Mouse (Mus musculus) embryonic facial prominence, embryonic 11.5 days (tissue): Measurements from ENCODE around the gene Tspan32. TPM values are rescaled to one million over a fixed set of nuclear protein-coding genes. Genes with fewer than 3 reads are reported as not detected.

Source experiments
- ATAC-seq: fragments of 200-750 bp; cut with Nextera tagmentation; replicated peaks from 2 replicates; pipeline ENCODE4 v1.8.0; 2017; ENCODE audit warnings: low read depth; ENCODE audit not compliant: insufficient number of reproducible peaks, low FRiP score, low TSS enrichment
- DNase-seq: peaks from one replicate; pipeline ENCODE4 v3.0.0-alpha.2; 2015; ENCODE audit warnings: low spot score
- H3K27ac ChIP-seq: fragments of 300-500 bp; sonication (generic); replicated peaks from 2 replicates; pipeline ENCODE4 v1.5.1; 2014; ENCODE audit warnings: mild to moderate bottlenecking, low read depth, low read length, control low read depth
- H3K27me3 ChIP-seq: fragments of 300-500 bp; sonication (generic); 2 replicates; pipeline ENCODE4 v1.6.1; 2014; ENCODE audit warnings: mild to moderate bottlenecking, low read length, moderate library complexity, mixed read lengths; ENCODE audit not compliant: control insufficient read depth, insufficient read depth
- H3K36me3 ChIP-seq: fragments of 300-500 bp; sonication (generic); replicated peaks from 2 replicates; pipeline ENCODE4 v1.6.1; 2014; ENCODE audit warnings: low read depth, mild to moderate bottlenecking, low read length, moderate library complexity, mixed read lengths; ENCODE audit not compliant: control insufficient read depth, insufficient read depth
- H3K4me1 ChIP-seq: fragments of 300-500 bp; sonication (generic); 2 replicates; pipeline ENCODE4 v1.6.1; 2014; ENCODE audit warnings: low read length, mixed read lengths; ENCODE audit not compliant: control insufficient read depth, insufficient read depth
- H3K4me2 ChIP-seq: fragments of 300-500 bp; sonication (generic); 2 replicates; pipeline ENCODE4 v1.6.1; 2014; ENCODE audit warnings: low read depth, mild to moderate bottlenecking, control low read depth, low read length, moderate library complexity
- H3K4me3 ChIP-seq: fragments of 300-500 bp; sonication (generic); 2 replicates; pipeline ENCODE4 v1.5.1; 2014; ENCODE audit warnings: low read depth, low read length, control low read depth
- H3K9ac ChIP-seq: fragments of 300-500 bp; sonication (generic); replicated peaks from 2 replicates; pipeline ENCODE4 v1.6.1; 2014; ENCODE audit warnings: mild to moderate bottlenecking, control low read depth, low read length
- H3K9me3 ChIP-seq: fragments of 300-500 bp; sonication (generic); replicated peaks from 2 replicates; pipeline ENCODE4 v1.6.1; 2016; ENCODE audit warnings: mild to moderate bottlenecking, low read length, inconsistent platforms, mixed read lengths; ENCODE audit not compliant: control insufficient read depth
- WGBS: fragments of 180-500 bp; shearing (Covaris S2); extraction: QIAGEN DNeasy Blood & Tissue Kit; methylation state at CpG from one replicate; pipeline ENCODE4 v1.1.7; 2014; 5-methylcytosine and 5-hydroxymethylcytosine counted together
- polyA plus RNA-seq: library from polyadenylated mRNA; unstranded; fragments of >200 nt; fragmentation: Nextera tagmentation; extraction: Ambion mirVana; gene quantifications from 2 replicates; pipeline ENCODE4 v1.2.1, GENCODE M21; 2014

The Tspan32 gene
- polyA plus RNA-seq, 1 experiment from 2014 or later, result 4.0 TPM

- Histone ChIP-seq H3K9ac (no peak overlapping the region), H3K4me1 (peaks cover 3% of the 10 kb centered on the region), H3K36me3 (no peaks in the 10 kb centered on the region), H3K4me3 (no peak overlapping the region), H3K9me3 (no peaks in the 10 kb centered on the region), H3K4me2 (no peak overlapping the region), H3K27ac (no peak overlapping the region), H3K27me3 (no peaks in the 10 kb centered on the region)
- no peak for ATAC-seq
- WGBS, result 78% methylated on average over 11 of the region's 11 CpGs
- DNase-seq, result no peak
Observed at GRCm38 (mm10) chr7:143055499-143056186, 50.8 kb downstream of the Tspan32 start.

DNA sequence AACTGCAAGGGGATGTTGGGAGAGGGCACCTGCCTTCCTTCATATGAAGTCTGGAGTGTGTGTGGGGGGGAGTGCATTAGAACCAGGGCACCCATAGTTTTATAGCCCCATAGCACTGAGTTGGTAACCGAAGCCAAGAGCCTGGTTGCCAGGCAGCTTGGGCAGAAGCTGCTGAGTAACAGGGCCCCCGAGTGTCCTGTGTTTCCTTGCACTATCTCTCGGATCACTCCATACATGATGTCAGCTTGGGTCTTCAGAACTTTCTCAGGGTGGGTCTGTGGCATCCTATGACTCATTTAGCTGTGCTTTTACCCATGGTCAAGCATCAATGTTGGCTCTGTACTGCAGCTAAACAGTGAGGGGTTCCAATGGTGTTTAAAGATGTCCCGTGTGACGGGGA, 52.2 kb downstream of the Tspan32 start:
- DNase-seq (no peak), ATAC-seq (no peak)
- H3K4me2 ChIP-seq, result no peak overlapping the region
- H3K27ac ChIP-seq, result no peak overlapping the region
- H3K9me3 ChIP-seq, result no peaks in the 10 kb centered on the region
- H3K4me1 ChIP-seq, result peaks cover 3% of the 10 kb centered on the region
- H3K9ac ChIP-seq, result no peak overlapping the region
- no peaks in the 10 kb centered on the region for H3K27me3 ChIP-seq
- no peak overlapping the region for H3K4me3 ChIP-seq
- H3K36me3 ChIP-seq, result no peaks in the 10 kb centered on the region
- 94% methylated on average over 5 of the region's 5 CpGs for WGBS

DNA sequence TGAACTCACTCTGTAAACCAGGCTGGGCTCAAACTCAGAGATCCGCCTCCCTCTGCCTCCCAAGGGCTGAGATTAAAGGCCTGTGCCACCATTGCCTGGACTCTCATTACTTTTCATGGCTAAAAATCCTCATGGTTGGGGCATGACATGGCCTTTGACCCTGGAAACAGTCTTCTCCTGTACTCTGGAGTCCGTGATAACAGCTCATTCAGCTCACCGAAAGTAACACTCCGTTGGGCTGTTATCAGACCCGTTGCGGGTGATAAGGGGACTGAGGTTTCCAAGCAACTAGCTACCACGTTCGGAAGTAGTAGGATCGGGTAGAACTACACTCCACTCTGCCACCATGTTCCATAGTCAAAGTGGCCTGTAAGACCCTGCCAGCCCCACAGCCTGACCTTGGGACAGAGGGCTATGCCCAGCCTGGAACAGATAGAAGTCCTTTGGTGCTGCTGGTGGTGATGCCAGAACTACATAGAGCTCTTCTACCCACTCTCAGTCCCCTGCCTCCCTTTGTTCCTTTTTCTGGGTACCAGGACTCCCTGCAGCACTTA, 52.9 kb downstream of the Tspan32 start:
- Histone ChIP-seq H3K27me3 (no peaks in the 10 kb centered on the region), H3K9ac (no peak overlapping the region), H3K36me3 (no peaks in the 10 kb centered on the region), H3K27ac (no peak overlapping the region), H3K4me2 (no peak overlapping the region), H3K4me1 (peaks cover 3% of the 10 kb centered on the region), H3K4me3 (no peak overlapping the region), H3K9me3 (no peaks in the 10 kb centered on the region)
- 76% methylated on average over 9 of the region's 9 CpGs for WGBS
- ATAC-seq, result no peak
- no peak for DNase-seq

DNA sequence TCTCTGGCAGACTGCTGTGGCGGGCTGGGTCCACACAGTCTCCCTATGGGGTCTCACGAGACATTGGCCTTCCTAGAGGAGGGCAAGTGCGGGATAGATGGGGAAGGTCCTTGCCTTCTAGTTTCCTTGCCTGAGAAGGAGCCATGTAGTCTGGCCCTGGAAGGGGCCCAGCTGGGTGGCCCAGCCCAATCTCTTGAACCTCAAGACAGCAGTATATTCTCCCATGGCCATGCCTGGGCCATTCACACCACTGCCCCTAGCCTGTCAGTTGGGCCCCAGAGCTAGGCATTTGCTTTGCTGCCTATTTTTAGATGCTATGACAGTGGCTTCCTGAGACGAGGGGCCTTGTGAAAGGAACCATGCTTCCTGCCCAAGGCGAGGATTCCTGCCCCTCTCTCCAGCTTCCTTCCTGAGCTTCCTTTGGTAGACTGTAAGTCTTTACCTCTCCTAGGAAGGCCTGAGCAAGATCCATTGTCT, 53.4 kb downstream of the Tspan32 start:
- Histone ChIP-seq H3K4me1 (peaks cover 3% of the 10 kb centered on the region), H3K36me3 (peaks cover 2% of the 10 kb centered on the region; the same call in 1 of the 2 replicates), H3K27ac (no peak overlapping the region), H3K9ac (no peak overlapping the region), H3K27me3 (no peaks in the 10 kb centered on the region), H3K9me3 (no peaks in the 10 kb centered on the region), H3K4me2 (no peak overlapping the region), H3K4me3 (no peak overlapping the region)
- DNase-seq (no peak), ATAC-seq (no peak)
- 65% methylated on average over 5 of the region's 5 CpGs for WGBS

DNA sequence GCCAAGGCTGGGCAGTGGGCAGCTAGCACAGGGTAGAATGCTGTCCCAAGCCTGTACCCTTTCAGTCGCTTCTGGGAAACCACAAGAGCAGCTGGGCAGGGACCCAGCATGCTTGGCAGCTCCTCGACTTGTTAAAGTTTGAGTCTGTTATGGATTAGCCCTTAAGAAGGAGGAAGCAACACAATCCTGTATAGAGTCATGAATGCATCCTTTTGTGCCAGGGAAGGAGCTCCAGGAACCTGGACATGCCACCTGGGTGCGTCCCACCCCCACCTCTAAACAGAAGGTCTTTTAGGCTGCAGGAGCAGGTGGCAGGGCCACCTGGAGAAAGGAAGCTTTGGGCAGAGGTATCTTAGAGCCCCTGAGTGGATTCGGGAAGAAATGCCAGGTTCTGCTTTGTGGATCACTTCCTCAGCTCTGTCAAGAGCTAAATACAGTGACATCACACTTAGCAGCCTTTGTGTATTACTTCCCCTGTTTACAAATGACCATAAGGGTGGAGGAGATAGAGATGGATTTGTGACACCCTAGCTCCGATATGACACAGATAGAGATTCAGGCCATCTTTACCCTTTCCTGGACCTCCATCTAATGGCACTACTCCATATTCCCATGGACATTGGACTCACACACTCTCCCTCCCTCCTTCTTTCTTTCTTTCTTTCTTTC, 54.5 kb downstream of the Tspan32 start:
- Histone ChIP-seq H3K4me2 (no peak overlapping the region), H3K9me3 (no peaks in the 10 kb centered on the region), H3K36me3 (peaks cover 2% of the 10 kb centered on the region; the same call in 1 of the 2 replicates), H3K4me3 (no peak overlapping the region), H3K27ac (no peak overlapping the region), H3K4me1 (no peaks in the 10 kb centered on the region; the same call in none of the 2 replicates), H3K9ac (no peak overlapping the region), H3K27me3 (no peaks in the 10 kb centered on the region)
- WGBS, result 83% methylated on average over 5 of the region's 5 CpGs
- ATAC-seq (no peak), DNase-seq (no peak)

- WGBS, result 93% methylated on average over 2 of the region's 2 CpGs
- Histone ChIP-seq H3K27me3 (no peaks in the 10 kb centered on the region), H3K27ac (no peak overlapping the region), H3K9ac (no peak overlapping the region), H3K4me2 (no peak overlapping the region), H3K36me3 (peaks cover 7% of the 10 kb centered on the region), H3K4me3 (no peak overlapping the region), H3K9me3 (no peaks in the 10 kb centered on the region), H3K4me1 (no peaks in the 10 kb centered on the region; the same call in 1 of the 2 replicates)
- DNase-seq (no peak), ATAC-seq (no peak)
Observed at GRCm38 (mm10) chr7:143062704-143063103, 57.9 kb downstream of the Tspan32 start.

DNA sequence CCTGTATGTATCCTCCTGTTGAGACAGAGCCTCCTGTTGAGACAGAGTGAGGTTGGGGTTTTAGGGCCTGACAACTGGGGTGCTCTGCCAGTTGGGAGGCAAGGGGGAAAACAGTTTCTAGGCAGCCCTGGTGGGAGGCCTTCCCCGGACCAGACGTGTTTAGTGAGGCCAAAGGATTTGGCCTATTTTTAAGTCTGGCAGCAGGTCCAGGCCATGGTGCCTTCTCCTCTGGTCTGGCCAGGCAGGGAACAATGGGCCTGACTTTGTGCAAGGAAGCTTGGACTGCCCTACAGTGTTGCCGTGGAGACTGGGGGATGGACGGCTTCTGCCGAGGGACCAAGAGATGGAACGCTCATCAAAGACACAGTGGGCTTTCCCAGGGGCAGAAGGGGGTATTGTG, 59.4 kb downstream of the Tspan32 start:
- no peak overlapping the region for H3K4me3 ChIP-seq
- H3K36me3 ChIP-seq, result peaks cover 7% of the 10 kb centered on the region
- 0 out of 2 replicates have a peak, but pooled peaks cover 2% of the 10 kb centered on the region for H3K4me1 ChIP-seq
- no peak for ATAC-seq
- no peak for DNase-seq
- no peak overlapping the region for H3K9ac ChIP-seq
- no peak overlapping the region for H3K27ac ChIP-seq
- 81% methylated on average over 6 of the region's 6 CpGs for WGBS
- H3K4me2 ChIP-seq, result no peak overlapping the region
- H3K9me3 ChIP-seq, result no peaks in the 10 kb centered on the region
- H3K27me3 ChIP-seq, result no peaks in the 10 kb centered on the region

DNA sequence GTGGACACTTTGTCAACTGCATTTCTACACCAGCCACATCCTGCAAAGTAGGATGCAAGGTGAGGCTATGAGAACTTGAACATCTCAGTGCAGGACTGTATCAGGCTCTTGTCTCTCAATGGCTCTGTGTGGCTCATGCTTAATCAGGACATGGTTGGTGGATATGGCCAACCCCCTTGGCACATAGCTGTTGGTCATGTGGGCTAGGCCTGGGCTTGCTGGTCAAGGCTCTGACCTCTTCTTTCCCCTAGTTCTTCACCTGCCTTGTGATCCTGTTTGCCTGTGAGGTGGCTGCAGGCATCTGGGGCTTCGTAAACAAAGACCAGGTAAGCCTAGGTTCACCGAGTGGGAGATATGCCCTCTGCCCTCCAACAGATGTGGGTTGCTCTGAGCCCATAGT, 60.8 kb downstream of the Tspan32 start:
- Histone ChIP-seq H3K27me3 (no peaks in the 10 kb centered on the region), H3K4me1 (peaks cover 6% of the 10 kb centered on the region), H3K27ac (no peak overlapping the region), H3K9me3 (no peaks in the 10 kb centered on the region), H3K4me3 (no peak overlapping the region), H3K4me2 (no peak overlapping the region), H3K36me3 (peaks cover 7% of the 10 kb centered on the region), H3K9ac (no peak overlapping the region)
- DNase-seq (no peak), ATAC-seq (no peak)
- WGBS, result 98% methylated on average over 2 of the region's 2 CpGs
